Mouse (Mus musculus) c-Kit-positive CD71-positive TER-119-positive erythroid progenitor cells, embryonic 14.5 days (primary cell): ENCODE measurements around the gene Pip5kl1.

Experiments
- DNase-seq: peaks from one replicate; pipeline ENCODE4 v3.0.0-alpha.2; 2013; ENCODE audit warnings: low spot score

Pip5kl1 gene

GRCm38 (mm10) chr2:32585149-32585714, 10.6 kb downstream of the Pip5kl1 start:
- DNase-seq, result no peak

GRCm38 (mm10) chr2:32586871-32587351, 12.3 kb downstream of the Pip5kl1 start, which contains the start of gene St6galnac4:
TSS of gene St6galnac4 (plus strand) at chr2:32587095.
- DNase-seq, result peak; percentile 86

- DNase-seq, result no peak
Observed at GRCm38 (mm10) chr2:32587731-32588321, 13.2 kb downstream of the Pip5kl1 start.

GRCm38 (mm10) chr2:32589213-32589795, 14.7 kb downstream of the Pip5kl1 start:
- no peak for DNase-seq

GRCm38 (mm10) chr2:32590224-32590623, 15.6 kb downstream of the Pip5kl1 start:
- no peak for DNase-seq

- no peak for DNase-seq
Observed at GRCm38 (mm10) chr2:32591249-32591648, 16.7 kb downstream of the Pip5kl1 start.

- no peak for DNase-seq
Observed at GRCm38 (mm10) chr2:32596725-32597124, 22.1 kb downstream of the Pip5kl1 start.

GRCm38 (mm10) chr2:32597248-32597647, 22.7 kb downstream of the Pip5kl1 start:
- no peak for DNase-seq

- no peak for DNase-seq
Observed at GRCm38 (mm10) chr2:32597699-32598098, 23.1 kb downstream of the Pip5kl1 start.

GRCm38 (mm10) chr2:32598506-32598905, 23.9 kb downstream of the Pip5kl1 start:
- DNase-seq, result no peak

- no peak for DNase-seq
Observed at GRCm38 (mm10) chr2:32599409-32599808, 24.8 kb downstream of the Pip5kl1 start, which contains the start of gene St6galnac6. TSS of gene St6galnac6 (plus strand) at chr2:32599709.

GRCm38 (mm10) chr2:32601417-32602065, 26.9 kb downstream of the Pip5kl1 start:
- DNase-seq, result peak; percentile 62

GRCm38 (mm10) chr2:32602600-32603054, 28.0 kb downstream of the Pip5kl1 start:
- peak; percentile 75 for DNase-seq

- DNase-seq, result no peak
Observed at GRCm38 (mm10) chr2:32604631-32605030, 30.0 kb downstream of the Pip5kl1 start.

- DNase-seq, result peak; percentile 82
Observed at GRCm38 (mm10) chr2:32606161-32607142, 31.9 kb downstream of the Pip5kl1 start.

- DNase-seq, result peak; percentile 56
Observed at GRCm38 (mm10) chr2:32607262-32607947, 32.8 kb downstream of the Pip5kl1 start.

- peak; percentile 77 for DNase-seq
Observed at GRCm38 (mm10) chr2:32608141-32608777, 33.7 kb downstream of the Pip5kl1 start.

- DNase-seq, result no peak
Observed at GRCm38 (mm10) chr2:32608778-32609435, 34.3 kb downstream of the Pip5kl1 start.

GRCm38 (mm10) chr2:32610610-32611229, 36.1 kb downstream of the Pip5kl1 start:
- peak; percentile 47 for DNase-seq
